Mouse (Mus musculus) midbrain, postnatal 0 days (tissue): ENCODE measurements around the gene Toe1. TPM values are rescaled to one million over a fixed set of nuclear protein-coding genes. Genes with fewer than 3 reads are reported as not detected.

ENCODE experiments used
- ATAC-seq: fragments of 200-750 bp; cut with Nextera tagmentation; 2 replicates; pipeline ENCODE4 v1.8.0; 2017; ENCODE audit warnings: moderate number of reproducible peaks, mild to moderate bottlenecking, moderate TSS enrichment, moderate library complexity; ENCODE audit not compliant: low FRiP score
- DNase-seq: peaks from one replicate; pipeline ENCODE4 v3.0.0-alpha.2; 2015; ENCODE audit warnings: low spot score
- H3K27ac ChIP-seq: fragments of 300-500 bp; sonication (generic); 2 replicates; pipeline ENCODE4 v1.5.1; 2014; ENCODE audit warnings: low read depth, mild to moderate bottlenecking, low read length, mixed read lengths
- H3K27me3 ChIP-seq: fragments of 300-500 bp; sonication (generic); 2 replicates; pipeline ENCODE4 v1.6.1; 2014; ENCODE audit warnings: low read length, control low read depth, mixed read lengths; ENCODE audit not compliant: insufficient read depth
- H3K36me3 ChIP-seq: fragments of 300-500 bp; sonication (generic); 2 replicates; pipeline ENCODE4 v1.6.1; 2014; ENCODE audit warnings: low read length, control low read depth, mixed read lengths; ENCODE audit not compliant: insufficient read depth
- H3K4me1 ChIP-seq: fragments of 300-500 bp; sonication (generic); 2 replicates; pipeline ENCODE4 v1.6.1; 2014; ENCODE audit warnings: mild to moderate bottlenecking, control low read depth, antibody characterized with exemption, low read length, mixed read lengths; ENCODE audit not compliant: insufficient read depth
- H3K4me2 ChIP-seq: fragments of 300-500 bp; sonication (generic); 2 replicates; pipeline ENCODE4 v1.6.1; 2014; ENCODE audit warnings: low read depth, mild to moderate bottlenecking, low read length, mixed read lengths; ENCODE audit not compliant: poor library complexity, severe bottlenecking
- H3K4me3 ChIP-seq: fragments of 300-500 bp; sonication (generic); 2 replicates; pipeline ENCODE4 v1.5.1; 2014; ENCODE audit warnings: low read depth, mild to moderate bottlenecking, low read length, moderate library complexity
- H3K9ac ChIP-seq: fragments of 300-500 bp; sonication (generic); replicated peaks from 2 replicates; pipeline ENCODE4 v1.6.1; 2014; ENCODE audit warnings: mild to moderate bottlenecking, low read length, moderate library complexity, mixed read lengths; ENCODE audit not compliant: poor library complexity, severe bottlenecking
- H3K9me3 ChIP-seq: fragments of 300-500 bp; sonication (generic); 2 replicates; pipeline ENCODE4 v1.6.1; 2016; ENCODE audit warnings: low read length, control low read depth
- CTCF ChIP-seq: IDR thresholded peaks from 2 replicates; pipeline ENCODE4 v1.5.1; 2016; ENCODE audit warnings: antibody characterized with exemption, mild to moderate bottlenecking
- WGBS: fragments of 180-500 bp; shearing (Covaris S2); extraction: QIAGEN DNeasy Blood & Tissue Kit; methylation state at CpG from one replicate; pipeline ENCODE4 v1.1.7; 2014; 5-methylcytosine and 5-hydroxymethylcytosine counted together
- polyA plus RNA-seq: library from polyadenylated mRNA; unstranded; fragments of >200 nt; fragmentation: Nextera tagmentation; extraction: Ambion mirVana; gene quantifications from 2 replicates; pipeline ENCODE4 v1.2.1, GENCODE M21; 2015
- total RNA-seq: library from RNA; depleted of rRNA; stranded (reverse); fragments of >200 nt; gene quantifications from 2 replicates; pipeline ENCODE4 v1.2.3, GENCODE M21; 2014

Toe1 gene
- total and polyA plus RNA-seq, 2 experiments from 2014 or later = 22.5 to 42.9 TPM

GRCm38 (mm10) chr4:116838999-116839398 is 31.6 kb upstream of the Toe1 start:
- ATAC-seq (no peak), DNase-seq (no peak)
- TF ChIP-seq CTCF = no peak
- WGBS = 19% methylated on average over 2 of the region's 2 CpGs
- no peak overlapping the region for H3K9ac ChIP-seq
- H3K4me2 ChIP-seq = no peak overlapping the region
- H3K9me3 ChIP-seq = no peaks in the 10 kb centered on the region
- H3K27ac ChIP-seq = no peak overlapping the region
- H3K4me1 ChIP-seq = no peaks in the 10 kb centered on the region
- no peak overlapping the region for H3K4me3 ChIP-seq
- H3K27me3 ChIP-seq = no peaks in the 10 kb centered on the region
- H3K36me3 ChIP-seq = no peaks in the 10 kb centered on the region

GRCm38 (mm10) chr4:116830070-116830368 is 22.6 kb upstream of the Toe1 start:
- Histone ChIP-seq H3K27ac (no peak overlapping the region), H3K9ac (no peak overlapping the region), H3K4me3 (no peak overlapping the region), H3K36me3 (no peaks in the 10 kb centered on the region), H3K4me2 (no peak overlapping the region), H3K9me3 (no peaks in the 10 kb centered on the region), H3K27me3 (no peaks in the 10 kb centered on the region), H3K4me1 (no peaks in the 10 kb centered on the region)
- ATAC-seq (no peak), DNase-seq (no peak)
- TF ChIP-seq CTCF = no peak
- WGBS = 13% methylated on average over 6 of the region's 6 CpGs

- no peak for TF ChIP-seq CTCF
- ATAC-seq (no peak), DNase-seq (no peak)
- Histone ChIP-seq H3K9me3 (no peaks in the 10 kb centered on the region), H3K4me2 (no peak overlapping the region), H3K36me3 (no peaks in the 10 kb centered on the region), H3K4me3 (no peak overlapping the region), H3K27me3 (no peaks in the 10 kb centered on the region), H3K4me1 (no peaks in the 10 kb centered on the region), H3K27ac (no peak overlapping the region), H3K9ac (no peak overlapping the region)
- WGBS = 40% methylated on average over 6 of the region's 6 CpGs
Measured at GRCm38 (mm10) chr4:116829364-116830069, 22.1 kb upstream of the Toe1 start.

GRCm38 (mm10) chr4:116827819-116828218 is 20.4 kb upstream of the Toe1 start:
- H3K4me3 ChIP-seq = no peak overlapping the region

GRCm38 (mm10) chr4:116824541-116825004 is 17.1 kb upstream of the Toe1 start:
- Histone ChIP-seq H3K9ac (peak overlapping the region; percentile 65), H3K27ac (peak overlapping the region; percentile 71), H3K4me2 (peak overlapping the region; percentile 63), H3K27me3 (peaks cover 4% of the 10 kb centered on the region; the same call in 1 of the 2 replicates), H3K9me3 (no peaks in the 10 kb centered on the region), H3K36me3 (no peaks in the 10 kb centered on the region), H3K4me1 (no peaks in the 10 kb centered on the region; the same call in 1 of the 2 replicates), H3K4me3 (peak overlapping the region; percentile 51)
- TF ChIP-seq CTCF = no peak
- ATAC-seq = peak; percentile 66
- WGBS = under 1% methylated on average over 29 of the region's 29 CpGs
- peak; percentile 83 for DNase-seq

More at GRCm38 (mm10) chr4:116827819-116828218, 20.4 kb upstream of the Toe1 start:
- Histone ChIP-seq H3K4me1 (no peaks in the 10 kb centered on the region), H3K27ac (no peak overlapping the region), H3K9me3 (no peaks in the 10 kb centered on the region), H3K9ac (no peak overlapping the region), H3K36me3 (no peaks in the 10 kb centered on the region), H3K4me2 (no peak overlapping the region), H3K27me3 (no peaks in the 10 kb centered on the region)
- peak; percentile 83 for DNase-seq
- 0 out of 2 replicates have a peak, but pooled peaks have one; percentile 44 for ATAC-seq
- TF ChIP-seq CTCF = peak; percentile 83
- 2% methylated on average over 4 of the region's 4 CpGs for WGBS

- Histone ChIP-seq H3K9me3 (no peaks in the 10 kb centered on the region), H3K9ac (peak within 1 kb of the TSS; percentile 48; the same call in 1 of the 2 replicates), H3K4me1 (no peaks in the 10 kb centered on the region; the same call in 1 of the 2 replicates), H3K4me2 (peak within 1 kb of the TSS; percentile 58), H3K36me3 (peaks cover 4% of the 10 kb centered on the region; the same call in 1 of the 2 replicates), H3K4me3 (peak within 1 kb of the TSS; percentile 39), H3K27ac (no peak within 1 kb of the TSS), H3K27me3 (peaks cover 4% of the 10 kb centered on the region; the same call in 1 of the 2 replicates)
- no peak for DNase-seq
- WGBS = 13% methylated on average over 9 of the region's 9 CpGs
- ATAC-seq = no peak
- no peak for TF ChIP-seq CTCF
Measured at GRCm38 (mm10) chr4:116821694-116822016, 14.2 kb upstream of the Toe1 start, which contains the start of gene Hpdl. Gene Hpdl, minus strand, starts transcription at chr4:116821707.
